Mouse (Mus musculus) stomach, postnatal 0 days (tissue): ENCODE data around the gene Iqcn. TPM values are rescaled to one million over a fixed set of nuclear protein-coding genes. Genes with fewer than 3 reads are reported as not detected.

Experiments used
- ATAC-seq: fragments of 200-750 bp; cut with Nextera tagmentation; 2 replicates; pipeline ENCODE4 v1.8.0; 2017; ENCODE audit not compliant: low FRiP score, low TSS enrichment
- DNase-seq: peaks from one replicate; pipeline ENCODE4 v3.0.0-alpha.2; 2016; ENCODE audit warnings: low spot score
- H3K27ac ChIP-seq: fragments of 300-500 bp; sonication (generic); replicated peaks from 2 replicates; pipeline ENCODE4 v1.5.1; 2014; ENCODE audit warnings: mild to moderate bottlenecking, control low read depth
- H3K27me3 ChIP-seq: fragments of 300-500 bp; sonication (generic); 2 replicates; pipeline ENCODE4 v1.6.1; 2014; ENCODE audit warnings: low read length; ENCODE audit not compliant: control insufficient read depth, insufficient read depth
- H3K36me3 ChIP-seq: fragments of 300-500 bp; sonication (generic); 2 replicates; pipeline ENCODE4 v1.6.1; 2014; ENCODE audit warnings: low read length, mixed read lengths; ENCODE audit not compliant: control insufficient read depth, insufficient read depth
- H3K4me1 ChIP-seq: fragments of 300-500 bp; sonication (generic); replicated peaks from 2 replicates; pipeline ENCODE4 v1.6.1; 2014; ENCODE audit warnings: antibody characterized with exemption; ENCODE audit not compliant: control insufficient read depth, insufficient read depth
- H3K4me2 ChIP-seq: fragments of 300-500 bp; sonication (generic); replicated peaks from 2 replicates; pipeline ENCODE4 v1.6.1; 2014; ENCODE audit warnings: low read depth, mild to moderate bottlenecking, control low read depth, moderate library complexity
- H3K4me3 ChIP-seq: fragments of 300-500 bp; sonication (generic); 2 replicates; pipeline ENCODE4 v1.5.1; 2014; ENCODE audit warnings: low read depth, low read length, control low read depth
- H3K9ac ChIP-seq: fragments of 300-500 bp; sonication (generic); 2 replicates; pipeline ENCODE4 v1.6.1; 2014; ENCODE audit warnings: mild to moderate bottlenecking, low read length, control low read depth, mixed read lengths
- H3K9me3 ChIP-seq: fragments of 300-500 bp; sonication (generic); 2 replicates; pipeline ENCODE4 v1.6.1; 2016; ENCODE audit warnings: low read length; ENCODE audit not compliant: control insufficient read depth
- CTCF ChIP-seq: IDR thresholded peaks from 2 replicates; pipeline ENCODE4 v1.5.1; 2016; ENCODE audit warnings: antibody characterized with exemption, low read depth, mild to moderate bottlenecking, moderate library complexity
- EP300 ChIP-seq: optimal IDR thresholded peaks from 2 replicates; pipeline ENCODE3; 2016; ENCODE audit warnings: antibody characterized with exemption
- WGBS: fragments of 180-500 bp; shearing (Covaris S2); extraction: QIAGEN DNeasy Blood & Tissue Kit; methylation state at CpG from one replicate; pipeline ENCODE4 v1.1.7; 2014; 5-methylcytosine and 5-hydroxymethylcytosine counted together
- polyA plus RNA-seq: library from polyadenylated mRNA; unstranded; fragments of >200 nt; fragmentation: Nextera tagmentation; extraction: Ambion mirVana; gene quantifications from 2 replicates; pipeline ENCODE4 v1.2.1, GENCODE M21; 2015

Gene Iqcn
- polyA plus RNA-seq, 1 experiment from 2014 or later: not detected

- DNase-seq (peak; percentile 98), ATAC-seq (peak; percentile 95)
- Histone ChIP-seq H3K4me3 (peak within 1 kb of the TSS; percentile 72), H3K9me3 (no peaks in the 10 kb centered on the region), H3K9ac (peak within 1 kb of the TSS; percentile 83), H3K27ac (peak within 1 kb of the TSS; percentile 91), H3K4me1 (peaks cover 4% of the 10 kb centered on the region; the same call in 1 of the 2 replicates), H3K27me3 (no peaks in the 10 kb centered on the region), H3K4me2 (peak within 1 kb of the TSS; percentile 96), H3K36me3 (no peaks in the 10 kb centered on the region; the same call in 1 of the 2 replicates)
- TF ChIP-seq EP300 (no peak), CTCF (no peak; the same call in 1 of the 2 replicates)
- 8% methylated on average over 37 of the region's 37 CpGs for WGBS
Measured at GRCm38 (mm10) chr8:70754043-70754870, 51.0 kb downstream of the Iqcn start, which contains the start of gene Rab3a. Gene Rab3a, plus strand, starts transcription at chr8:70754679.

GRCm38 (mm10) chr8:70754871-70755660 lies 51.8 kb downstream of the Iqcn start:
- H3K9me3 ChIP-seq: no peaks in the 10 kb centered on the region
- peak overlapping the region; percentile 96 for H3K4me2 ChIP-seq
- 9% methylated on average over 50 of the region's 50 CpGs for WGBS
- DNase-seq: peak; percentile 72
- TF ChIP-seq CTCF (no peak), EP300 (no peak)
- no peaks in the 10 kb centered on the region for H3K27me3 ChIP-seq
- ATAC-seq: peak; percentile 32
- H3K36me3 ChIP-seq: no peaks in the 10 kb centered on the region; the same call in 1 of the 2 replicates
- peak overlapping the region; percentile 72 for H3K4me3 ChIP-seq
- peak overlapping the region; percentile 75 for H3K27ac ChIP-seq
- H3K4me1 ChIP-seq: peaks cover 7% of the 10 kb centered on the region; the same call in 1 of the 2 replicates
- H3K9ac ChIP-seq: peak overlapping the region; percentile 83

- Histone ChIP-seq H3K27ac (no peak overlapping the region), H3K9ac (peak overlapping the region; percentile 83; the same call in 1 of the 2 replicates), H3K4me3 (no peak overlapping the region; the same call in 1 of the 2 replicates), H3K27me3 (no peaks in the 10 kb centered on the region), H3K36me3 (no peaks in the 10 kb centered on the region; the same call in 1 of the 2 replicates), H3K4me2 (peak overlapping the region; percentile 96), H3K4me1 (peaks cover 7% of the 10 kb centered on the region; the same call in 1 of the 2 replicates), H3K9me3 (no peaks in the 10 kb centered on the region)
- ATAC-seq: no peak
- WGBS: 85% methylated on average over 24 of the region's 24 CpGs
- TF ChIP-seq CTCF (no peak), EP300 (no peak)
- peak; percentile 16 for DNase-seq
Measured at GRCm38 (mm10) chr8:70755661-70756475, 52.6 kb downstream of the Iqcn start.

- Histone ChIP-seq H3K4me3 (no peak overlapping the region), H3K27ac (no peak overlapping the region), H3K4me2 (no peak overlapping the region), H3K9me3 (no peaks in the 10 kb centered on the region), H3K9ac (0 out of 2 replicates have a peak overlapping the region, but pooled peaks have one; percentile 8), H3K4me1 (peaks cover 7% of the 10 kb centered on the region; the same call in 1 of the 2 replicates), H3K36me3 (no peaks in the 10 kb centered on the region; the same call in 1 of the 2 replicates), H3K27me3 (no peaks in the 10 kb centered on the region)
- ATAC-seq (no peak), DNase-seq (peak; percentile 12)
- 96% methylated on average over 6 of the region's 6 CpGs for WGBS
- TF ChIP-seq CTCF: no peak
- no peak for TF ChIP-seq EP300
Measured at GRCm38 (mm10) chr8:70756476-70757040, 53.3 kb downstream of the Iqcn start.
